Mouse (Mus musculus) adrenal gland, adult 8-10 months (tissue): ENCODE data around the gene Myh3. TPM values are rescaled to one million over a fixed set of nuclear protein-coding genes. Genes with fewer than 3 reads are reported as not detected.
"Not testable (repeated sequence)": the region's sequence is repeated elsewhere in the genome, so short reads cannot be mapped to it uniquely, and the experiment has no call there.

Source experiments
- DNase-seq: peaks from one replicate; pipeline ENCODE4 v3.0.0; 2022
- total RNA-seq, 4 experiments: library from RNA; stranded (reverse); gene quantifications; 2 replicates each; pipeline ENCODE4 v1.2.4; 2022

Myh3 gene
- total RNA-seq, 4 experiments from 2014 or later = 0.05 to 0.17 (median 0.09) TPM; not detected in 1

- DNase-seq = no peak
Measured at GRCm38 (mm10) chr11:67078888-67079287, 788 bp downstream of the Myh3 start.

GRCm38 (mm10) chr11:67079740-67080139 is 1.6 kb downstream of the Myh3 start:
- no peak for DNase-seq

- DNase-seq = peak; percentile 12
Measured at GRCm38 (mm10) chr11:67080168-67080567, 2.1 kb downstream of the Myh3 start.

GRCm38 (mm10) chr11:67081125-67081649 is 3.1 kb downstream of the Myh3 start:
- DNase-seq = peak; percentile 10

GRCm38 (mm10) chr11:67082188-67082587 is 4.1 kb downstream of the Myh3 start:
- DNase-seq = no peak

- no peak for DNase-seq
Measured at GRCm38 (mm10) chr11:67082793-67083192, 4.7 kb downstream of the Myh3 start.

- DNase-seq = no peak
Measured at GRCm38 (mm10) chr11:67083239-67083638, 5.1 kb downstream of the Myh3 start.

GRCm38 (mm10) chr11:67083712-67084340 is 5.7 kb downstream of the Myh3 start:
- DNase-seq = no peak

GRCm38 (mm10) chr11:67085489-67085888 is 7.4 kb downstream of the Myh3 start:
- peak; percentile 38 for DNase-seq

- no peak for DNase-seq
Measured at GRCm38 (mm10) chr11:67086467-67087164, 8.5 kb downstream of the Myh3 start.

- DNase-seq = no peak
Measured at GRCm38 (mm10) chr11:67087225-67087624, 9.1 kb downstream of the Myh3 start.

- not testable (repeated sequence) for DNase-seq
Measured at GRCm38 (mm10) chr11:67092354-67092753, 14.3 kb downstream of the Myh3 start.

GRCm38 (mm10) chr11:67093201-67093600 is 15.1 kb downstream of the Myh3 start:
- no peak for DNase-seq

- DNase-seq = no peak
Measured at GRCm38 (mm10) chr11:67093652-67094051, 15.6 kb downstream of the Myh3 start.

- no peak for DNase-seq
Measured at GRCm38 (mm10) chr11:67094470-67094869, 16.4 kb downstream of the Myh3 start.

- DNase-seq = no peak
Measured at GRCm38 (mm10) chr11:67097709-67098108, 19.6 kb downstream of the Myh3 start.

- no peak for DNase-seq
Measured at GRCm38 (mm10) chr11:67098427-67098826, 20.3 kb downstream of the Myh3 start.

- no peak for DNase-seq
Measured at GRCm38 (mm10) chr11:67099241-67099640, 21.1 kb downstream of the Myh3 start.

- no peak for DNase-seq
Measured at GRCm38 (mm10) chr11:67100169-67100568, 22.1 kb downstream of the Myh3 start.

- DNase-seq = peak; percentile 20
Measured at GRCm38 (mm10) chr11:67101713-67102112, 23.6 kb downstream of the Myh3 start.

GRCm38 (mm10) chr11:67103256-67103655 is 25.2 kb downstream of the Myh3 start:
- no peak for DNase-seq

GRCm38 (mm10) chr11:67104242-67104641 is 26.1 kb downstream of the Myh3 start:
- no peak for DNase-seq

- no peak for DNase-seq
Measured at GRCm38 (mm10) chr11:67104714-67105113, 26.6 kb downstream of the Myh3 start.

- no peak for DNase-seq
Measured at GRCm38 (mm10) chr11:67105689-67106088, 27.6 kb downstream of the Myh3 start.
